23 mouse cellular contexts compared by ENCODE assay signal in the genomic region with DNA sequence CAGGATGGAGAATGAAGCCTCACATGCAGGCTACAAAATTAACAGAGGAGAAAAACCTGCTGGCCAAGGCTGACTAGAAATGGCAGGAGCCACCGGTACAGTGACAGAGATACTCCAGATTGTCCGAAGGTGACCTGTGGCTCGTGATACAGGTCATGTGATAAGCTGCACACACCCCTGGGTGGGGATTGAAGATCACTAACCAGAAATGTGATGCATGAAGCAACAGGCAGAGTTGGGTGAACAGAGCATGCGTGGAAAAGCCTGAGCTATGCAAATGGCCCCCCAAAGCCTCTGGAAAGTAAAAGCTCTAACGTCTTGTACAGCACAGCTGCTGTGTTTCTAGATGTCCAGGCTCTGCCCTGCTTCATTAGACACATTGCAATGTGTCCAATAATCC. TPM values are rescaled to one million over a fixed set of nuclear protein-coding genes. Genes with fewer than 3 reads are reported as not detected.
DNase-seq lines count a peak whose midpoint lies in the region; ATAC-seq and TF ChIP-seq lines count a peak whose summit lies in the region.
"Had no signal": no experiment of that assay in that cellular context is flagged by ENCODE, and none has a peak within 500 bp of the region (broad histone marks: within the 10 kb centered on the region; RNA-seq: fewer than 3 reads in every experiment).

No protein-coding gene starts in this region.

- dilution Hi-C loops in CH12.LX (cut with MboI; ENCODE audit: extremely low pct_ligation_motif_present, extremely low pct_unique_long_range_greater_than_20kb, low sequenced_read_pairs), result no loop called here

- TF ChIP-seq EP300 in CH12.LX (IDR thresholded peaks at IDR 0.05; ENCODE audit: low read length), result no peak

- 39% methylated on average over 5 of the region's 5 CpGs for WGBS in kidney, adult 2 months
- WGBS in midbrain, postnatal 0 days, result 86% methylated on average over 5 of the region's 5 CpGs

- H3K4me2 ChIP-seq in CH12.LX (ENCODE audit: insufficient read depth, low read depth, poor library complexity, severe bottlenecking), result 0 out of 2 replicates have a peak overlapping the region, but pooled peaks have one; percentile 40
- no peak overlapping the region for H3K4me2 ChIP-seq in midbrain, postnatal 0 days (ENCODE audit: low read depth, low read length, poor library complexity, severe bottlenecking)
- H3K4me2 ChIP-seq: heart, embryonic 12.5 days; hindbrain, embryonic 13.5 days; liver, embryonic 11.5 days; lung, embryonic 14.5 days; midbrain, embryonic 11.5 days had no signal

- no peak for TF ChIP-seq CTCF in kidney, adult 2 months (conservative IDR thresholded peaks at IDR 0.05; ENCODE audit: insufficient read depth, insufficient read length, low read depth, low read length)
- TF ChIP-seq CTCF in CH12.LX (conservative IDR thresholded peaks at IDR 0.05 in 1 of 2, IDR thresholded peaks at IDR 0.05 in 1 of 2; ENCODE audit: low read depth in 2 of 2, low read length in 2 of 2), result no peak
- no peak for TF ChIP-seq CTCF in midbrain, postnatal 0 days (IDR thresholded peaks at IDR 0.05)

- H3K9ac ChIP-seq in CH12.LX (ENCODE audit: insufficient read depth, low read depth), result no peak overlapping the region
- H3K9ac ChIP-seq in midbrain, postnatal 0 days (replicated peaks; ENCODE audit: low read length, poor library complexity, severe bottlenecking), result no peak overlapping the region
- H3K9ac ChIP-seq: forebrain, postnatal 0 days; heart, embryonic 12.5 days; hindbrain, embryonic 13.5 days; lung, embryonic 14.5 days had no signal

- TF ChIP-seq POLR2A in kidney, adult 2 months (IDR thresholded peaks at IDR 0.05; ENCODE audit: low read depth, low read length), result no peak
- peak; percentile 37; the same call in 1 of the 2 replicates for TF ChIP-seq POLR2A in CH12.LX (IDR thresholded peaks at IDR 0.05; ENCODE audit: low read depth, low read length)

- H3K36me3 ChIP-seq in kidney, adult 2 months (ENCODE audit: control insufficient read depth, insufficient read depth, low read length), result no peaks in the 10 kb centered on the region
- H3K36me3 ChIP-seq in CH12.LX (replicated peaks in 1 of 2; ENCODE audit: control insufficient read depth in 1 of 2, insufficient read depth in 1 of 2, low read length in 1 of 2), result no peaks in the 10 kb centered on the region
- H3K36me3 ChIP-seq in splenic B cell, adult 2 months (ENCODE audit: control insufficient read depth, insufficient read depth, low read length, poor library complexity, severe bottlenecking), result no peaks in the 10 kb centered on the region
- H3K36me3 ChIP-seq in midbrain, postnatal 0 days (ENCODE audit: insufficient read depth, low read length), result no peaks in the 10 kb centered on the region
- H3K36me3 ChIP-seq: forebrain, embryonic 10.5 days; heart, embryonic 12.5 days; hindbrain, embryonic 13.5 days; limb, embryonic 10.5 days had no signal

- ATAC-seq in midbrain, postnatal 0 days (ENCODE audit: low FRiP score), result no peak
- ATAC-seq: activated CD4-positive, CD25-positive, alpha-beta regulatory T cell, adult 4 months; forebrain, postnatal 0 days; inflammation-experienced regulatory T-cells, adult 6 months; Patski had no signal

- no peak overlapping the region for H3K27ac ChIP-seq in kidney, adult 2 months (ENCODE audit: insufficient read depth, low read depth, low read length)
- H3K27ac ChIP-seq in CH12.LX (ENCODE audit: insufficient read depth, low read depth), result peak overlapping the region; percentile 32; the same call in 1 of the 2 replicates
- H3K27ac ChIP-seq in midbrain, postnatal 0 days (ENCODE audit: low read depth, low read length), result no peak overlapping the region
- H3K27ac ChIP-seq: forebrain, embryonic 10.5 days; hindbrain, embryonic 13.5 days; limb, embryonic 10.5 days had no signal

- peaks cover 3% of the 10 kb centered on the region; the same call in 1 of the 2 replicates for H3K4me1 ChIP-seq in kidney, adult 2 months (ENCODE audit: control insufficient read depth, insufficient read depth, low read length)
- H3K4me1 ChIP-seq in CH12.LX (ENCODE audit: control insufficient read depth in 1 of 2, insufficient read depth in 2 of 2), result peaks cover 22 to 69% of the 10 kb centered on the region in 2 experiments
- H3K4me1 ChIP-seq in midbrain, postnatal 0 days (ENCODE audit: insufficient read depth, low read length), result no peaks in the 10 kb centered on the region

- in situ Hi-C loops in CH12.LX (cut with MboI; ENCODE audit: low pct_ligation_motif_present, low pct_unique_long_range_greater_than_20kb, low sequenced_read_pairs), result loop anchor here (10.0 kb wide), 1 partner anchor 48 kb away; no protein-coding TSS in a partner anchor

- no peaks in the 10 kb centered on the region for H3K9me3 ChIP-seq in CH12.LX (replicated peaks; ENCODE audit: low read length)
- H3K9me3 ChIP-seq in midbrain, postnatal 0 days (ENCODE audit: low read length), result no peaks in the 10 kb centered on the region
- H3K9me3 ChIP-seq: forebrain, embryonic 10.5 days; heart, embryonic 12.5 days; hindbrain, embryonic 13.5 days; limb, embryonic 10.5 days had no signal

- peaks cover 3% of the 10 kb centered on the region for H3K79me2 ChIP-seq in CH12.LX (replicated peaks; ENCODE audit: control insufficient read depth, extremely low read depth, insufficient read depth, poor library complexity, severe bottlenecking)

- no peak; the same call in 1 of the 2 replicates for TF ChIP-seq RAD21 in CH12.LX (IDR thresholded peaks at IDR 0.05; ENCODE audit: low read depth, low read length)

- no peaks in the 10 kb centered on the region for H3K27me3 ChIP-seq in kidney, adult 2 months (replicated peaks; ENCODE audit: control insufficient read depth, insufficient read depth, low read length)
- no peaks in the 10 kb centered on the region for H3K27me3 ChIP-seq in CH12.LX (replicated peaks)
- H3K27me3 ChIP-seq in splenic B cell, adult 2 months (ENCODE audit: control insufficient read depth, insufficient read depth, low read length, poor library complexity, severe bottlenecking), result no peaks in the 10 kb centered on the region
- H3K27me3 ChIP-seq in midbrain, postnatal 0 days (ENCODE audit: insufficient read depth, low read length), result no peaks in the 10 kb centered on the region
- H3K27me3 ChIP-seq: heart, embryonic 12.5 days; Patski had no signal

- DNase-seq in kidney, adult 2 months, result peak; percentile 43
- no peak for DNase-seq in kidney, postnatal 14 days
- DNase-seq in spleen, postnatal 36 days (ENCODE audit: low spot score in 2 of 2), result peak; percentile 59 to 61
- DNase-seq in spleen, postnatal 14 days (ENCODE audit: low spot score in 2 of 2), result no peak
- peak; percentile 88 for DNase-seq in CH12.LX (ENCODE audit: extremely low read depth)
- peak; percentile 89 for DNase-seq in splenic B cell, adult 2 months (ENCODE audit: low read depth, low spot score)
- no peak for DNase-seq in midbrain, postnatal 0 days (ENCODE audit: low spot score)
- DNase-seq: adrenal gland, postnatal 36 days; cerebellum, adult 2 months; forebrain, postnatal 0 days; heart, postnatal 14 days; lung, embryonic 14.5 days; retina, postnatal 1 day; thymus, adult 2 months had no signal

- no peak overlapping the region for H3K4me3 ChIP-seq in kidney, adult 2 months (ENCODE audit: insufficient read depth, low read depth, low read length)
- H3K4me3 ChIP-seq in CH12.LX (replicated peaks in 1 of 3; ENCODE audit: low read depth in 2 of 3, low read length in 2 of 3, poor library complexity in 1 of 3), result no peak overlapping the region
- H3K4me3 ChIP-seq in midbrain, postnatal 0 days (ENCODE audit: low read depth, low read length), result no peak overlapping the region
- H3K4me3 ChIP-seq: forebrain, embryonic 10.5 days; heart, embryonic 12.5 days; hindbrain, embryonic 13.5 days; limb, embryonic 10.5 days had no signal

TF ChIP-seq in CH12.LX, 34 proteins besides CTCF, POLR2A, EP300 and RAD21 (continues in another document):
- no peak for TF ChIP-seq SIN3A (IDR thresholded peaks at IDR 0.05; ENCODE audit: low read length)
- TF ChIP-seq MYC (IDR thresholded peaks at IDR 0.05; ENCODE audit: low read depth, low read length), result no peak
- TF ChIP-seq RCOR1 (conservative IDR thresholded peaks at IDR 0.05; ENCODE audit: low read depth, low read length), result no peak
- no peak for TF ChIP-seq GABPA (IDR thresholded peaks at IDR 0.05; ENCODE audit: insufficient replicate concordance, low read depth, low read length)
- no peak for TF ChIP-seq PAX5 (IDR thresholded peaks at IDR 0.05; ENCODE audit: low read length)
- TF ChIP-seq CHD2 (IDR thresholded peaks at IDR 0.05; ENCODE audit: low read length), result no peak
- TF ChIP-seq POLR2AphosphoS2 (IDR thresholded peaks at IDR 0.05; ENCODE audit: low read depth, low read length), result no peak
- no peak for TF ChIP-seq CHD1 (IDR thresholded peaks at IDR 0.05; ENCODE audit: low read depth, low read length)
- TF ChIP-seq E2F4 (IDR thresholded peaks at IDR 0.05; ENCODE audit: insufficient replicate concordance, low read depth, low read length), result no peak
- no peak for TF ChIP-seq MXI1 (IDR thresholded peaks at IDR 0.05; ENCODE audit: low read depth, low read length)
- TF ChIP-seq USF2 (conservative IDR thresholded peaks at IDR 0.05; ENCODE audit: low read depth, low read length), result peak; percentile 71
- 0 out of 2 replicates have a peak, but pooled peaks have one; percentile 11 for TF ChIP-seq MEF2A (IDR thresholded peaks at IDR 0.05; ENCODE audit: borderline replicate concordance, low read depth, low read length)
- TF ChIP-seq KAT2A (IDR thresholded peaks at IDR 0.05; ENCODE audit: insufficient replicate concordance, low read length), result no peak
- TF ChIP-seq JUN (IDR thresholded peaks at IDR 0.05; ENCODE audit: insufficient read depth, low read depth, low read length), result no peak
- TF ChIP-seq TBP (conservative IDR thresholded peaks at IDR 0.05; ENCODE audit: low read depth, low read length), result peak; percentile 49; the same call in 1 of the 2 replicates
- TF ChIP-seq SMC3 (IDR thresholded peaks at IDR 0.05; ENCODE audit: low read depth, low read length), result no peak
- no peak for TF ChIP-seq HCFC1 (IDR thresholded peaks at IDR 0.05; ENCODE audit: low read depth, low read length)
- TF ChIP-seq ETS1 (conservative IDR thresholded peaks at IDR 0.05; ENCODE audit: low read depth, low read length), result no peak; the same call in 1 of the 2 replicates
- no peak for TF ChIP-seq ZC3H11A (IDR thresholded peaks at IDR 0.05; ENCODE audit: low read depth, low read length)
- peak; percentile 75 for TF ChIP-seq USF1 (IDR thresholded peaks at IDR 0.05; ENCODE audit: low read depth, low read length)
- peak; percentile 12; the same call in 1 of the 2 replicates for TF ChIP-seq TCF12 (IDR thresholded peaks at IDR 0.05; ENCODE audit: low read depth, low read length)
- no peak for TF ChIP-seq MAFK (IDR thresholded peaks at IDR 0.05; ENCODE audit: insufficient replicate concordance, low read length)

RNA-seq across cellular contexts. Expression of a gene that starts 3.9 kb away (rescaled TPM):
- 71.2 and 71.3 TPM in 2 replicates for polyA plus RNA-seq in kidney, adult 2 months (2012; rRNA removed)
- total RNA-seq in CH12.LX (2012; rRNA removed) (44.8 and 46.9 TPM in 2 replicates), CH12.LX (2014; rRNA removed) (83.3 and 83.5 TPM in 2 replicates)
- polyA plus RNA-seq in CH12.LX (2012; ENCODE audit: insufficient read length, low read depth), result 81.8 and 85.9 TPM in 2 replicates
- total RNA-seq in midbrain, postnatal 0 days (2014; rRNA removed), result 126 and 128 TPM in 2 replicates
- 79.1 and 79.7 TPM in 2 replicates for polyA plus RNA-seq in midbrain, postnatal 0 days (2015; fragmentation: Nextera tagmentation; extraction: Ambion mirVana)

Comparison
In these comparisons a context has a peak if more than half of its experiments do, and no peak if none do; other contexts are left out.
1. DNase-seq: peak in kidney, adult 2 months (single experiment), spleen, postnatal 36 days (2 of 2), CH12.LX (single experiment) and splenic B cell, adult 2 months (single experiment); none in kidney, postnatal 14 days (single experiment), spleen, postnatal 14 days (0 of 2) and midbrain, postnatal 0 days (single experiment).